Mouse (Mus musculus): Measurements from ENCODE around the gene Atoh7. TPM values are rescaled to one million over a fixed set of nuclear protein-coding genes. Genes with fewer than 3 reads are reported as not detected.

The Atoh7 gene
- polyA plus RNA-seq, 1 experiment from 2014 or later, result not detected

- H3K4me1 ChIP-seq (ENCODE audit: control insufficient read depth, insufficient read depth, low read length), result no peaks in the 10 kb centered on the region
- H3K27me3 ChIP-seq (replicated peaks; ENCODE audit: control insufficient read depth, insufficient read depth, low read length), result no peaks in the 10 kb centered on the region
- no peak overlapping the region for H3K9ac ChIP-seq (ENCODE audit: low read depth, low read length)
- H3K4me2 ChIP-seq (ENCODE audit: low read depth, low read length), result no peak overlapping the region
- ATAC-seq (ENCODE audit: low read depth) (no peak), DNase-seq (ENCODE audit: low spot score) (no peak)
- H3K4me3 ChIP-seq (ENCODE audit: low read depth, low read length), result no peak overlapping the region
- no peak overlapping the region for H3K27ac ChIP-seq (replicated peaks; ENCODE audit: low read depth, low read length)
- H3K9me3 ChIP-seq (ENCODE audit: control insufficient read depth, low read length), result no peaks in the 10 kb centered on the region
- no peaks in the 10 kb centered on the region for H3K36me3 ChIP-seq (ENCODE audit: control insufficient read depth, insufficient read depth, low read length)
- WGBS, result 64% methylated on average over 11 of the region's 12 CpGs
Measured at GRCm38 (mm10) chr10:63061266-63061665, 38.2 kb upstream of the Atoh7 start.

- Histone ChIP-seq H3K4me3 (ENCODE audit: low read depth, low read length) (no peak overlapping the region), H3K27me3 (replicated peaks; ENCODE audit: control insufficient read depth, insufficient read depth, low read length) (no peaks in the 10 kb centered on the region), H3K27ac (replicated peaks; ENCODE audit: low read depth, low read length) (no peak overlapping the region), H3K9ac (ENCODE audit: low read depth, low read length) (no peak overlapping the region), H3K36me3 (ENCODE audit: control insufficient read depth, insufficient read depth, low read length) (no peaks in the 10 kb centered on the region), H3K4me1 (ENCODE audit: control insufficient read depth, insufficient read depth, low read length) (no peaks in the 10 kb centered on the region), H3K9me3 (ENCODE audit: control insufficient read depth, low read length) (no peaks in the 10 kb centered on the region), H3K4me2 (ENCODE audit: low read depth, low read length) (no peak overlapping the region)
- DNase-seq (ENCODE audit: low spot score), result no peak
- WGBS, result 85% methylated on average over 5 of the region's 5 CpGs
- ATAC-seq (ENCODE audit: low read depth), result no peak
Measured at GRCm38 (mm10) chr10:63062696-63063095, 36.8 kb upstream of the Atoh7 start.

DNA sequence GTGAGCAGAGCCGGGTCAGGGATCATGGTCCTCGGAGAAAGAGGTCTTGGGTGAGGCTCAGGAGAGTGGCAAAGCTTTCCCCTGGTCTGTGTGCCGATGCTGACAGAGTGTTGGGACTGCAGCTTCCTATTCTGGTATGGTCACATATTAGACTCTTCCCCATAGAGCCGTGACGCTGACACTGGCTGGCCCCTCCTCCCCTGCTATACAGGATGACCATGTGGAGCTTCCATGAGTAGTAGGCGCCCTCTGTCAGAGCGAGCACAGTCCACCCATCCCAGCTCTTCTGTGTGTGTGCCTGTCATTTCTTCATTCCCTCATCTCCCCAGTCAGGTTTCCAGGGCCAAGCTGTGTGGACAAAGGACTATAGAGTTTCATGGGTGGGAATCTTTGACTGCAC lies 36.1 kb upstream of the Atoh7 start:
- WGBS, result 66% methylated on average over 6 of the region's 7 CpGs
- Histone ChIP-seq H3K4me2 (ENCODE audit: low read depth, low read length) (no peak overlapping the region), H3K36me3 (ENCODE audit: control insufficient read depth, insufficient read depth, low read length) (no peaks in the 10 kb centered on the region), H3K27me3 (replicated peaks; ENCODE audit: control insufficient read depth, insufficient read depth, low read length) (no peaks in the 10 kb centered on the region), H3K27ac (replicated peaks; ENCODE audit: low read depth, low read length) (no peak overlapping the region), H3K4me3 (ENCODE audit: low read depth, low read length) (no peak overlapping the region), H3K4me1 (ENCODE audit: control insufficient read depth, insufficient read depth, low read length) (no peaks in the 10 kb centered on the region), H3K9ac (ENCODE audit: low read depth, low read length) (no peak overlapping the region), H3K9me3 (ENCODE audit: control insufficient read depth, low read length) (no peaks in the 10 kb centered on the region)
- ATAC-seq (ENCODE audit: low read depth), result peak; percentile 18; the same call in 1 of the 2 replicates
- DNase-seq (ENCODE audit: low spot score), result no peak

- Histone ChIP-seq H3K36me3 (ENCODE audit: control insufficient read depth, insufficient read depth, low read length) (no peaks in the 10 kb centered on the region), H3K27me3 (replicated peaks; ENCODE audit: control insufficient read depth, insufficient read depth, low read length) (no peaks in the 10 kb centered on the region)
- WGBS, result 75% methylated on average over 9 of the region's 9 CpGs
Measured at GRCm38 (mm10) chr10:63064516-63064915, 34.9 kb upstream of the Atoh7 start.

DNA sequence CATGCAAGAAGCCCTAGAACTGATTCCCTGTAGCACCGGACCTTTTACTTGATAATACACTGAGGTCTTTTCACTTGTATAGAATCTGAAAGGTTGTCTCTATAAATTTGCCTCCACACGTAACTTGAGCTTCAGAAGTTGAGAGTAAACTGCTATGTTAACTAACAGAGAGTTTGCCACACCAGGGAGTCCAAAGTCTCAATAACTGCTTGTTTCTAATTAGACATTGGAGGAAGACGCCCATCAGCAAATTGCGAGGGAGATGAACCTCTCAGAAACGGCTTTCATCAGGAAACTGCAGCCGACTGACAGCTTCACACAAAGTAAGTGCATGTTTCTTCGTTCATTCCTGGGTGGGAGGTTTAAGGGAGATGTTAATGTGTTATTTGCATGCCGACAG lies 33.9 kb upstream of the Atoh7 start:
- Histone ChIP-seq H3K9ac (ENCODE audit: low read depth, low read length) (no peak overlapping the region), H3K4me2 (ENCODE audit: low read depth, low read length) (no peak overlapping the region), H3K27ac (replicated peaks; ENCODE audit: low read depth, low read length) (no peak overlapping the region), H3K4me3 (ENCODE audit: low read depth, low read length) (no peak overlapping the region), H3K36me3 (ENCODE audit: control insufficient read depth, insufficient read depth, low read length) (no peaks in the 10 kb centered on the region), H3K4me1 (ENCODE audit: control insufficient read depth, insufficient read depth, low read length) (no peaks in the 10 kb centered on the region), H3K9me3 (ENCODE audit: control insufficient read depth, low read length) (no peaks in the 10 kb centered on the region), H3K27me3 (replicated peaks; ENCODE audit: control insufficient read depth, insufficient read depth, low read length) (no peaks in the 10 kb centered on the region)
- DNase-seq (ENCODE audit: low spot score) (no peak), ATAC-seq (ENCODE audit: low read depth) (no peak)
- 49% methylated on average over 8 of the region's 8 CpGs for WGBS

More at GRCm38 (mm10) chr10:63064516-63064915, 34.9 kb upstream of the Atoh7 start:
- H3K9ac ChIP-seq (ENCODE audit: low read depth, low read length), result no peak overlapping the region
- ATAC-seq (ENCODE audit: low read depth), result no peak
- H3K4me2 ChIP-seq (ENCODE audit: low read depth, low read length), result no peak overlapping the region
- DNase-seq (ENCODE audit: low spot score), result no peak
- no peaks in the 10 kb centered on the region for H3K9me3 ChIP-seq (ENCODE audit: control insufficient read depth, low read length)
- no peaks in the 10 kb centered on the region for H3K4me1 ChIP-seq (ENCODE audit: control insufficient read depth, insufficient read depth, low read length)
- no peak overlapping the region for H3K4me3 ChIP-seq (ENCODE audit: low read depth, low read length)
- H3K27ac ChIP-seq (replicated peaks; ENCODE audit: low read depth, low read length), result no peak overlapping the region

- Histone ChIP-seq H3K9me3 (ENCODE audit: control insufficient read depth, low read length) (no peaks in the 10 kb centered on the region), H3K4me2 (ENCODE audit: low read depth, low read length) (no peak overlapping the region), H3K4me3 (ENCODE audit: low read depth, low read length) (no peak overlapping the region), H3K9ac (ENCODE audit: low read depth, low read length) (no peak overlapping the region), H3K27ac (replicated peaks; ENCODE audit: low read depth, low read length) (no peak overlapping the region), H3K36me3 (ENCODE audit: control insufficient read depth, insufficient read depth, low read length) (no peaks in the 10 kb centered on the region), H3K4me1 (ENCODE audit: control insufficient read depth, insufficient read depth, low read length) (no peaks in the 10 kb centered on the region), H3K27me3 (replicated peaks; ENCODE audit: control insufficient read depth, insufficient read depth, low read length) (no peaks in the 10 kb centered on the region)
- 13% methylated on average over 5 of the region's 5 CpGs for WGBS
- ATAC-seq (ENCODE audit: low read depth) (peak; percentile 88), DNase-seq (ENCODE audit: low spot score) (peak; percentile 82)
Measured at GRCm38 (mm10) chr10:63065988-63066387, 33.5 kb upstream of the Atoh7 start.

GRCm38 (mm10) chr10:63086304-63086703 lies 13.1 kb upstream of the Atoh7 start:
- Histone ChIP-seq H3K27me3 (replicated peaks; ENCODE audit: control insufficient read depth, insufficient read depth, low read length) (no peaks in the 10 kb centered on the region), H3K9ac (ENCODE audit: low read depth, low read length) (no peak overlapping the region), H3K27ac (replicated peaks; ENCODE audit: low read depth, low read length) (no peak overlapping the region), H3K9me3 (ENCODE audit: control insufficient read depth, low read length) (no peaks in the 10 kb centered on the region), H3K4me2 (ENCODE audit: low read depth, low read length) (no peak overlapping the region), H3K4me3 (ENCODE audit: low read depth, low read length) (no peak overlapping the region), H3K4me1 (ENCODE audit: control insufficient read depth, insufficient read depth, low read length) (peaks cover 10% of the 10 kb centered on the region), H3K36me3 (ENCODE audit: control insufficient read depth, insufficient read depth, low read length) (no peaks in the 10 kb centered on the region)
- no peak for DNase-seq (ENCODE audit: low spot score)
- ATAC-seq (ENCODE audit: low read depth), result no peak
- 80% methylated on average over 10 of the region's 10 CpGs for WGBS

- Histone ChIP-seq H3K4me2 (ENCODE audit: low read depth, low read length) (peak overlapping the region; percentile 56), H3K27ac (replicated peaks; ENCODE audit: low read depth, low read length) (no peak overlapping the region), H3K9ac (ENCODE audit: low read depth, low read length) (peak overlapping the region; percentile 52), H3K4me1 (ENCODE audit: control insufficient read depth, insufficient read depth, low read length) (peaks cover 10% of the 10 kb centered on the region), H3K4me3 (ENCODE audit: low read depth, low read length) (peak overlapping the region; percentile 28), H3K9me3 (ENCODE audit: control insufficient read depth, low read length) (no peaks in the 10 kb centered on the region), H3K36me3 (ENCODE audit: control insufficient read depth, insufficient read depth, low read length) (no peaks in the 10 kb centered on the region), H3K27me3 (replicated peaks; ENCODE audit: control insufficient read depth, insufficient read depth, low read length) (no peaks in the 10 kb centered on the region)
- WGBS, result 27% methylated on average over 8 of the region's 8 CpGs
- ATAC-seq (ENCODE audit: low read depth) (peak; percentile 33; the same call in 1 of the 2 replicates), DNase-seq (ENCODE audit: low spot score) (peak; percentile 56)
Measured at GRCm38 (mm10) chr10:63089103-63089757, 10.2 kb upstream of the Atoh7 start.
